Mouse (Mus musculus) heart, postnatal 36 days (tissue): ENCODE measurements at regions not wholly inside any gene's neighbourhood (a gene's known extent, or its start where the extent isn't known, plus 50 kb on each side); places are given as distances from the start of the nearest gene placed in this dataset.

Experiments
- DNase-seq, 2 experiments: peaks; one replicate each; pipeline ENCODE4 v3.0.0; 2021 to 2022
- intact Hi-C: fragments of 180-260 bp; cut with DNase I; formaldehyde crosslinking; loops from one replicate; pipeline ENCODE4 v1.15.1; 2025

DNA sequence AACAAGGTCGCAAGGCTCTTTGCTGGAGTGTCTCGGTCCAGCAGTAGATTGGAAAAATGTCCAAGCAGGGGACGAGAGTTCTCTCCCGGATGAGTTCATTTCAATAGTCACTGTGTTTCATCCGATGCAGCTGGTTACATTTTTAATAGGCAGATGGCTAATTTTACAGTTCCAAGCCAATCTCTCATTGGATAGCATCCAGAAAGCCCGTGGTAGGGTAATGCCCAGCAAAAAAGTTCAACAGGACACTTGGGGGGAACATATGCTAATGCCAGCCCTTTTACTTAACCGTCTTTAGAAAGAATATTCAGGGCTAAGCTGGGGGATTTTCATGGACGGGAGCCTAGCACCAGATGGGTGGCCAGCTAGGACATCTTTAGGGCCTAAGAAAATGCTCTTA, 264.6 kb upstream of the Sall1 start:
- intact Hi-C loops, result no loop called here
- DNase-seq, result no peak

DNA sequence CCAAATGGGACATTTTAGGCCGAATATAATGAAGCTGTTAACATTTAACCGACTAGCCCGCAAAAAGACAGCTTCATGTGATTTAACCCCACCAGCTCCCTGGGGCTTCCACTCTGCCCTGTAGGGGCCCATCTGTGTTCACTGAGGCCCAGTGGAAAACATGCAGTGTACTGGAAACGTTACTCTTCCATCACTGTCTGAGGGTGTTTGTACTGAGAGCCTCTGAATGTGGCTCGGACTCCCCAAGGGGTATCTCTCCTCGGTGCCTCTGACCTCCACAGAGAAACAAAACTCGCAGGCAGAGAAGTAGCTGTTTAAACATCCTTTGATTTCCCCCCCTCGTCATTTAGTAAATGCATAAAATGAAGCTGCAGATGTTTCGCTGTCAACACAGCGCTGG, 263.6 kb upstream of the Sall1 start:
- intact Hi-C loops, result no loop called here

DNA sequence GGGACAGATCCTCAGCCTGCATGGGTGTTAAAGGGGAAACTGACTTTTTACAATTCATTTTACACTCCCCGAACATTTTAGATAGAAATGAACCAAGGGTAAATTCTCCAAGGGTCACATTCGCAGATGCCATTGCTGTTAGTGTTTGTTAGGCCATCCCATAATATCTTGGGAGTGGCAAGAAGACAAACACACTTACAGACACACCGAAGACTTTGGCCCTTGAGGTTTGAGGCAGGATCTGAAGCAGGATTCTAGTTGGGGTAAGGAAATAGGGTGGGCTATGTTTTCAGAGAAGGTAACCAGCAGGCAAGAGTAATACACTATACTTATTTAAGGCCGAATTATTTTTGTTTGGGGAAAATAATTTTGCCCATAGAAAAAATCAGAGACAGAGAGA, 263.1 kb upstream of the Sall1 start:
- no peak for DNase-seq
- intact Hi-C loops, result no loop called here

More for the DNA sequence above, 263.6 kb upstream of the Sall1 start:
- no peak for DNase-seq

DNA sequence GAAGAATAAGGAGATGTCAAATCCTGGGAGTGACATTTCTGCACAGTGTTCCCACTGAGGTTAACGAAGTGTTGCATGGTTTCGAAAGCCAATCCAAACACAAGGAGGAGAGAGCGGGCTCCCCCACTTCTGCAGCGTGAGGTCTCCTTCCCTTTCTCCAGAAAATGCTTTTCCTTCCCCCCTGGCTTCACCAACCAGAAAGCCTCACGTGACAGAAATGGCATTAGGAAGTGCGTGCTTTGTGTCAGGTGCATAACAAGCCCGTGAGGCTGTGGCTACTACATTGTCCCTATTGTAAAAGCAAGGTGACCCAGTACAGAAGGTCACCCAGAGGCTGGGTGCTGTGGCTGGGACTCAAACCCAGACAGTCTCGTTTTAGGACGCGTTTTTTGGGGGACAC, 260.2 kb upstream of the Sall1 start:
- no peak for DNase-seq
- intact Hi-C loops, result no loop called here

DNA sequence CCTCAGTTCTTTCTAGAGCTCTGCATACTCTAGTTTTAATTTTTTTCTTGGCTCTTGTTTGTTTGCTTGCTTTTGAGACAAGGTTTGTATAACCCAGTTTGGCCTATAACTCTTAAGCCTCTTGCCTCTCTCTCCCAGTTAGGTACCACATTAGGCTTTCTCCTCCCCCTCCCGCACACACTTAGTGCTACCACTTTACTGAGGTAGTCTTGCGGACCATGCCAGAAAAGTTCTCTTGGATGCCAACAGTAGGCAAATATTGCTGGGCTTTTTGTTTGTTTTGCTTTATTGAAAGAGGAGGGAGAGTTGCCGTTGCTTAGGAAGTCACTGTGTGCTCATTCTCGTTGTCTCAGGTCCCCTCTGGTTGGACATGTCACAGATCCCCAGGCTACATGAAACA, 259.4 kb upstream of the Sall1 start:
- no peak for DNase-seq
- intact Hi-C loops, result no loop called here

DNA sequence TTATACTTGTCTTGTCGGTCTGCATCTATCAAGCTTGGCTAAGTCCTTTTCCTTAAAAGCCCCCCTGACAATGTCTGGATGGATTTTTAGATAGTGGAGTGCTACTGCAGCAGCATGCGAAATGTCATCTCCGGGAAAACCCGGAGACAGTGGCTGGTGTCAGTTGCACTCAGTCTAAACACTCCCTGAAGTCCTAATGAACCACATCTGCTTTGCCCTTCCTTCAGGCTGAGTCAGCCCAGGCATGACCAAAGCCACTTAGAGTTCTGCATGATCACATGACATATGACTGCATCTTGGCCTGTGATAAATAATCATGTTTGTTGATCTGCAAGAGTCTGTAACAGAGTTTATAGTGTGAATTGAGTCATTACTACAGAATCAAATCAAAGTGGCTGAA, 255.7 kb upstream of the Sall1 start:
- DNase-seq, result no peak
- intact Hi-C loops, result no loop called here

DNA sequence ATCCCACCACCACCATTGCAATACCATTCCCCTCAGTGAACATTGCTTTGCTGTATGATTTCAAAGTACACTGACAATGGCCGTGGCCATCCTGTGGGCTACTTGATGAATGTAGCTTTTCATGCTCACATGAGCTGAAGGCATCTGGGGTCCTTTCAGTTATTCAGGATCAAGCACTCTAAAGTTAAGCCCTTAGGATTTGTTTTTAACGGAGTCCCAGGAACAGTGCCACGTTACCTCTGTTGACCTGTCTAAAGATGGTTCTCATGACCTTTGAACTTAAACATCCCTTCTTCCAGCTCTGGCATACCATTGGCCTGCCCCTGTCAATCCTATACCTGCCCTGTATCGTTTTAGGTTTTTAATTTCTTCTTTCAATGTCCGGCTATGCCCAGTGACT, 251.7 kb upstream of the Sall1 start:
- no peak for DNase-seq
- intact Hi-C loops, result no loop called here

DNA sequence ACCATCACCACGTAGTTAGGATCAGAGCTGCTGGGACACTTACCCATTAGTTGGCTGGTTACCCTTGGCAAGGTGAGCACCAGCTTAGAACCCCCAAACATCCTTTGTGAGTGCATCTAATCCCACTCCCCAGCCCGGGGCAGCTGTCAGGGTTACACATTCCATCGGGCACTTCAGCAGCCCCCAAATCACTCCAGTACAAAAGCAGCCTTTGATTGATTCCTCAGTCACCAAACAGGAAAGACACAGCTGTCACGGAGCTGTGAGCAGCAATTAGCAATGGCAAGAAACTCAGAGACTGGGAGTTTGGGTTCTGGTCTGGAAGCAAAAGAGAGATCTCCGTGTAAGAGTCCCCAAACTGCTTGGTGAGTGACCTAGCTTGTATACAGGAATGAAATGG, 245.1 kb upstream of the Sall1 start:
- DNase-seq, result no peak
- intact Hi-C loops, result no loop called here

DNA sequence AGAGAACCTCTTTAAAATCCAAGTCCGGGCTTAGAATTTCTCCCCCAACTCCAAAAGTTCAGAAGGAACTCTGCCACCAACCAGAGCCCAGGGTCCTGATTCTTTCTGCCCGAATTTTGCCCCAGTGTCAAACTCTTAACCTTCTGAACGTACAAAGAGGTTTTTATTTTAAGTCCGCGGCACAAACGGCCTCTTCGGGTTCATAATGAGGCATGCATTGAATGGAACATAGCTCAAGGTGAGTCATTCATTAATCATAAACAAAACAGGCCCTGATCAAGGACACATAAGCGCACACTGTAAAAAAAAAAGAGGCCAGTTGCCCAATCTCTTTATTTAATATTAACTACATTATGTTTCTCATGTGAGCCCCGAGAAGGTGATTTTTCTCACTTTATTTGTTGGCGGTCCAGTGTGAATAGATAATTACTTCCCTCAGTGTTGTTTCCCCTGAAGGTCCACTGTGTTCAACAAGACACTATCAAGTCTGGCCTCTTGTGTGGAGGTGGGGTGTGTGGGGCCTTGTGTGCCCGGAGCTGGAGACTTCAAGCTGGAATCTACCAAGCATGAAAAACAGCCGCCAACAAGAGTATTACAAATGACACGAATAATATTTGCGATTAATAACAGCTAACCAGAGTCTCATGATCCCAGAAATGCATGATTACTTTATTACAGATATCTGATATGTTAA, 241.1 kb upstream of the Sall1 start:
- intact Hi-C loops, result no loop called here

DNA sequence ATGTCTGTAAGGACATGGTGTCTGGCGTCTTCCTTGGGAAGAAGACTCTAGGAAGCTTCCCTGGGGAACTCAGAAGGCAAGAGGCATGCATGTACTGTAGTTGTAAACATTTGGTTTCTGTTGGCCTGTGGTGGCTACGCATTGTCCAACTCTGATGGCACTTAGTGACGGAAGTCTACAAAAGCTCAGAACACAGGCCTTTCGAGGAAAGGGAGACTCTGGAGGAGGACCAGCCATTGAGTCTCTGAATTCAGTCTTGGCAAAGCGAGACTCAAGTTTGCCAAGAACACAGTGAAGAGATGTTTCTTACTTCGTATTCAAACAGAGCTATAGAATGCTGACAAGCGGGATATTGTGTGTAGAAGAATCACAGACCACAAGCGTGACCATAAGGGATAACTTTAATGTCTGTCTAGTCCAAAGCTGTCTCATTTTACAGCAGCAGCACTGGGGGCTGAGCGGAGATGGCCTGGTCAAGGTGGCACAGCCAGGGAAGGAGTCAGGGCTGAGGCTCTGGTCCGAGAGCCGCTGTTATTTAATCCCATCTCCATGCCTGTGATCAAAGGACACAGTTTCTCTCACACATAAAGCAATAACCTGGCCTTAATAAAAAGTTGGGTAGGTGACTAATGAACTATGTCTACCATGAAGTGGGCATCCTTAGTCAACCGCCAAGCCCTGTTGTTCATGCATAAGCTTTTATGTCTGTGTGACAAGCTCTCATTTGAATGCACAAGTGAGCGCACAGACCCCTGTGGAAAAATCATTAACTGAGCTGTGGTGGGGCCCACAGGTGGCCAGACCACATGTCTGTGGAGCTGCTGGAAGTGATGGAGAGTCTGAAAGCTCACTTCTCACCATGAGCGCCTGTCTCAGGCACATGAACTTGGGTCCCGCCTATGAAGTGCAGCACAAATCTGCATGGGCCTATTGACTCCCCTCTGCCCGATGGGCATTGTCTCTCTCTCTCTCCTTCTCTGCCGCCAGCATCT, 239.4 kb upstream of the Sall1 start:
- intact Hi-C loops, result no loop called here
- DNase-seq, result no peak

More for the DNA sequence above, 241.1 kb upstream of the Sall1 start:
- DNase-seq, result no peak

DNA sequence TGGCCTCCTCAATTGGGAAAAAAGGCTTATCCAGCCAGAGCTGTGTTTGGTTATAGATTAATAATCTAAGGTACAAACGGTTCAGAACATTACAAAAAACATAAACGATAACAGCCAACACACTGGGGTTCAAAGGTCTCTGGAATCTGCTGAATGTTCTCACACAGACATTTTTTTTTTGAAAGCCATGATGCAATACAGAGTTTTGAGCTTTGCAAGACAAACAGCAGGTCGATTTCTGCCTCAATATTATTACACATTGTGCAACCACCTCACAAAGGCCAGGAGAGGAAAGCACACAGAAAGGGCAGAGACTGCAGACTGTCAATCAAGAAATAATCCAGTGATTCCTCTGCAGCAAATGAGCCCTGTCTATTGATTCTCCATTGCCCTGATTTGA, 235.9 kb upstream of the Sall1 start:
- DNase-seq, result no peak
- intact Hi-C loops, result no loop called here

DNA sequence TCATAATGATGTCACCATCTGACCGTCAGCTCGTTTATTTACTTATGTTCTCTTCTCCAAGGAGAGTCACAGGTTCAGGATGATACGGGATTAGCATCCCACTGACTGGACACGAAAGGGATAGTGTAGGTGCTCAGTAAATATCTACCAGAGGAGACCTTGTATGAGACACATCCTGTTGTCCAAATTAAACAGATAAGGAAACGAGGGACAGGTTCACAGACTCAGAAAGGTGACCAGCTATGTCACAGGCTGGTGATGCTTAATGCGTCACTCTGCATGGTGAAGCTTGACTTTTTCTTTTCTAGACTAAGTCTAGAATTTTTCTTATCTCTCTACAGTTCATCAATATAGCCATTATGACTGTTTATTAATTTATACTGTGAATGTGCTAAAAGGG, 235.2 kb upstream of the Sall1 start:
- no peak for DNase-seq
- intact Hi-C loops, result no loop called here

DNA sequence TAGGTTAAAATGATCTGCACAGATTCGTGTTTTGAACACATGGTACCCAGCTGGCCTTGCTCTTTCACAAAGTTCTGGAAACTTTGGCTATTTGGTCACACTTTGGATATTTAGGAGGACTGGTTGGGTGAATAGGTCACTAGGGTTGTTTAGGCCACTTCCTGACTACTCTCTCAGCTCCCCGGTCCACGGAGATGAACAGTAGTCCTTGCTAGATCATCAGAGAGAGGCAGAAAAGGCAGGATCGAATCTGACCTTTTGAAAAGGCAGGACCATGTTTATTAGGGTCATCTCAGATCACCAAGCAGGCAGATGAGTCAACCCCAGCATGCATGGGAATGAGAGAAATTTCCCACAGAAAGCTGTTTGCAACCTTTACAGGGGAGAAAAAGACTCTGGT, 229.3 kb upstream of the Sall1 start:
- intact Hi-C loops, result no loop called here
- DNase-seq, result no peak

DNA sequence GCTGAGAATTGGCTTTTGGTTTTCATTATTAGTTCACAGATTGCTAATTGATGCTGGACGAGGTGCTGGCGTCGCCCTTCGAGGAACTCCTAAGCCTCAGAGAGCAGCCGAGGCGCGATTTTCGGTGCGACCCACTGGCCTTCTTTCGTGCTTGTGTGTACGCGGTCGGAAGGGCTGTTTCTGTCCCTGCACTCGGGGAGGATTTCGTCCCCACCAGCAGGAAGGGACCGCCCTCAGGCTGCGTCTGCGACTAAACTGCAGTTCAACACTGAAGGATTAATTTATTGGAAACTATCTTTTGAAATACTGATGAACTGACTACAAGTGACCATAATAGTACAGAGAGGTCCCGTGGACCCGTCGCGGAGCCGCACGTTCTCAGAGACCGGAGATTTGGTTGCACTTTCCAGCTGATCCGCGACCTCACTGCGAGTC, 228.4 kb upstream of the Sall1 start:
- peak in 1 of 2 experiments; percentile 2 for DNase-seq
- intact Hi-C loops, result no loop called here

DNA sequence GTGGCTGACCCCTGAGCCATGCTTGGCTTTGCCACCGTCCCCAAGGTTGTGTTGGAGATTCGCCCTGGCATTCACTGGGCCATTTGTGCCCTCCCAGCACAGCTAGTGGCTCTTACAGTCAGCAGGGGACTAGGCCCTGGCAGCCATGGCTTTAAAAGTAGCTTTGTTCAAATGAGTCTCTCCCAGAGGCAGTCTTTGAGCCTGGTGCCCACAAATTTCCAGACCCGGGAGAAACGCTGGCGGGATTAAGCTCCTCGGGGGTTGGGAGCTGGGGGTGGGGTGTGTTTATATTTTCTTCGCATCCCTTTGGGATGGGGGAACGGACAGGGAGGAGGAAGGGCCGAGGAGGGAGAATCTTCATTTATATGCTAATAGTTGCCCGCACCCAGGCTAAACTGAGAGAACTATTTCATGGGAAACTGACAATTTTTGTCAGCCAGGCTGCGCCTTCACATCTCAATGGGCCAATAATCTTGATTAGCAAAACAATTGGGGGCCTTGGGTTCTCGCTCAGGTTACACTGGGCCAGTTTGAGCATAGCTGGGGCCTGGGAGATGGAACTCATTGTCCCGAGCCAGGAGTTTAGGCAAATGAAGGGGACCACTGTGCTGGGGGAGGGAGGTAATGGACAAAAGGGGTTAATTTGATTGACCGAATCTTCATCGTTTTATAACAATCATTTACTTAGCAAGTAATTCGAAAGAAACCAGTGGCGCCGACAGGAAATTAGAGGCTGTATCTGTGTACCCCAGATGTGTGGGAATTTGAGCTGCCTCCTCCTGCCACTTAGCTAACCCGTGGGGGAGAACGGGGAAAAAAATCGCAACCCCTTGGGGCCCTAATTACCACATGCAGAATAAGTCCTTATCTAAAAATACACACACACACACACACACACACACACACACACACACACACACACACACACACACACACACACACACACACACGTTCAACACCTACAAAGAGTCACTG, 227.7 kb upstream of the Sall1 start:
- intact Hi-C loops, result no loop called here
- no peak for DNase-seq

DNA sequence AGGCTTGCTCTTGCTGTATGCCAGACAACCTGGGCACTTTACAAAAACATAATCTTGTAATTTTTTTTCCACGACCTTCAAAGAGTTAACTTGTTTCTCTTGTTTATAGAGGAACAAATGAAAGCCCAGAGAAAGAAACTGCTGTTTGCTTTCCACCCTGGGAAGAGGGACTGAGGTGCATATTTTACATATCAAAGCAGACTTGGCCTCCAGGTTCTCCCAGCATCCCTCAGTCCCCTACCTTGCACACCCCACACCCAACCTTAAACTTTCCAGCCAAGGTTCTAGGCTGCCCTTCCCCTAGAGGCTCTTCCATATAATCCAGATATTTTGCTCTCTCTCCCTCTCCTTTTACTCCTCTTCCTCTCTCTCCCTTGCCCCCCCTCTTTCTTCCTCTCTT, 226.0 kb upstream of the Sall1 start:
- DNase-seq, result no peak
- intact Hi-C loops, result no loop called here

DNA sequence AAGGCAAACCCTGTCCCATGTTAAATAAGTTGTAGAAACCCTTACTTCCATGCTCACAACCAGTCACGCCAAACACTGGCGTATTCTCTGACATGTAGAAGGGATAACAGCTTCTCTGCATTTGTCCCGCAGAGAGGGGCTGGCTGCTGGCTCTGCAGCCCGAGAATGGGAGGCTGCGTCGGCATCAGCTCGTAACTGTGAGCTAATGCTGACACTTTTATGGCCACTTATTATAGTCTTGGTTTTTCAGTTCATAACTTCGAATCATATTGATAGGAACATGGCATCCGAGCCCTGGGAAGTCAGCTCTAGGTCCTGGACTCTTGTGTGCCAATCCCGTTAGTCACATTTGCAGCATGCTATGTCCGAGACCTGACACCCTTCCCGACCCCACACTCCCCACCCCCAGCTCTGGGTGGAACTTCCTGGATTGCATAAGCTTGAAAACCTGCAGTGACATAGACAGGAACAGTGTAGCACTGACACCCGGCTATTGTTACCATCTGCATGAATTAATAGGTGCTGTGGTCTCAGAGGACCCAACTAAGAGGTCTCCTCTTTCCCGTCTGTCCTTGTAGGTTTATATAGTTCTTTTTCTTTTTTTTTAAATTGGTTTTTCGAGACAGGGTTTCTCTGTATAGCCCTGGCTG, 217.3 kb upstream of the Sall1 start:
- DNase-seq, result no peak
- intact Hi-C loops, result no loop called here

DNA sequence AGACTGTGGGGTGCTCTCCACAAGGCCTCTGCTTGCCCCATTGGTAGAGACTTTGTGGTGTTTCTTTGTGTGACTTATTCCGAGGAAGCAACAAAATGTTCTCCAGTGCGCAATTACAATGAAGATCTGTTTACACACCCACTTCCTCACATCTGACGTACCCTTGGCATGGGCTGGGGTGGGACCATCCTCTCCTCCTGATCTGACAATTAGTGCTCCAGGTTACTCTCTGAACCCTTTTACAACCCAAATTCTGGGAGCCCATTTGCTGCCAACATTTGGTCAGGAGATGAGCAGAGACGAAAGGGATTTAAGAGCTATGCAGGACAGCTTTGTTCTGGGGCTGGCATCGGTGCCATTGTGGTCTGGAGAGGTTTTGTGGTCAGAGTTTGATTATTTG, 215.9 kb upstream of the Sall1 start:
- no peak for DNase-seq
- intact Hi-C loops, result no loop called here

DNA sequence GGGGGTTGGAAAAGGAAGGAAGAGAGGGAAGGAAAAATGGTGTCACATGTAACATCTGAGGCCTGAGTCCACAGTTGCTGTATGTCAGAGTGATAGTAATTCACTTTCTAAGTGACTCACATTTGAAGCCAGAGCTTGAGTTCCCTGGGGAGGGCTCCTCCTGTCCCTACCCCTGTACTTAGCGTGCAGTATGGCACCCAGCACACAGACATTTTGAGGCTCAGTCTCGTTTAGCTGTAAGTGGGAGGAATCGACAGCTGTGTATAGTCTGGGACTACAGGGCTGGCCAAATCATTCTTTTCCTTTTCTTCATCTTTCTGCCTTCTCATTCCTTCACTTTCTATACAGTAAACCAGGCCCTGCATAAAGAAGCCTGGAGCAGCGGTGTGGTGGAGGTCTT, 202.4 kb upstream of the Sall1 start:
- intact Hi-C loops, result no loop called here
- DNase-seq, result no peak

DNA sequence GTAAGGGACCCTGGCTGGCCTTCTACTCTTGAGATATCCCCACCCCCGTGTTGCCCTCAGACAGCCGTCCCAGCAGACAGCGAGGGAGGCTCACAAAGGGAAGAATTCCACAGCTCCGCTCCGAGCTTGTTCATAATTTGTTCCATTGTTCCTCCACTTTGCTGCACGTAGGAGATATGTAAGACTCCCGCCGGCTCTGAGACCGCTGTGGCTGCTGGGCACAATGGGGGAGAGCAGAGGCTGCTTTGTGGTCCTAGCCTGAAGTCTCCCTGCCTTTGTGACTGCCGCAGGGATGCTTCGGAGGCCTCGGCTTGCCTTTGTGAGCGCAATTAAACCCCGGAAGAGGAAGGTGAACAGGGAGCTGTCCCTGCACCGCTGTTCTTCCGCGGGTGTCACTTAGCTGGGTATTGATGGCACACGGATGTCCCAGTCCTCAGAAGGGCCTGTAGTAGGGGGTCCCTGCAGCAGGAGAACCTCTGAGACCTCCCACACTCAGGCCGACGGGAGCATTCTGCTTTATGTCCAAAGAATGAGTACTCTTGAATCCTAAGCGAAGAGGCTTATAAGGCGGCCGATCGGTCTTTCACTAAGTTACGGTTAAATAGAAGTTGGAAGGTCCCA, 201.3 kb upstream of the Sall1 start:
- DNase-seq, result no peak
- intact Hi-C loops, result no loop called here
